Mouse (Mus musculus): ENCODE measurements around the gene Fyb2.

The Fyb2 gene

DNA sequence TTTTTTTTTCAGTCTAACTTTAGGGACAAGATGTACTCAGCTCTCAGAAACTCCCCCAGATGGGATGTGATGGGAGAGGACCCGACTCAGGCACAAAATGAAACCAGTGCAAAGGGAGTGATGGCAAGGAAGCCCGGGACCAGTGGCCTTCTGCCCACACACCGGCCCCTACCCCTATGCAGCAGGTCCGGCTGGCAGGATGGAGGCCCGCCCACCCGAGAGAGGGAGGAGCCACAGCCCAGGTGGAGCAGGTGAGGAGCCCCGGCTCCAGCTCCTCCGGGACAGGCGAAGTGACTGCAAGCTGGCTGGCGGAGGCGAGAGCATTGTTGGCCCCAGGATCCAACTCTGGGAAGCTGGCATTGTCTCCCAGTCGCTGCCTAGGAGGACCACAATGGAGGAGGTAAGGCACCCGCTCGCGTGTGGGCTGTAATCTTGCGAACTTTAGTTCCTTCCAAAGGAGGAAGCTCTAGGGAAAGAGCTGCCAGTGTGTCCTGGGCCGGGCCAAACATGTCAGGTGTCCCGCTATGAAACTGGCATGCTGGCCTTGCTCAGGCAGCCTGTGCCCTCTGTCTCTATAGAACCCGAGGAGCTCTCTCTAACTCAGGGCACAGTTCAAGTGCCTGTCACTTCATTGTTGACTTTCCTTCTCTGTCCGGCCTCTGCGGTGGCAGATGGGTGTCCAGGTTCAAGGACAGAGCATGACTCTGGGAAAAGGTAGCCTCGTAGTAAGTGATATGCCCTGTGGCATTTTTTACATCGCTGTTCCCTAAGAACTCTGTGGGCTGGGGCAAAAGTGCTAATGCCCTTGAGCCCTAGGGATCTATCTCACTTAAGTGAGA is at the start of gene Fyb2:
Gene Fyb2 (plus strand): TSS at position 166 of the 839 bp plus-strand sequence.
- DNase-seq = no peak

DNA sequence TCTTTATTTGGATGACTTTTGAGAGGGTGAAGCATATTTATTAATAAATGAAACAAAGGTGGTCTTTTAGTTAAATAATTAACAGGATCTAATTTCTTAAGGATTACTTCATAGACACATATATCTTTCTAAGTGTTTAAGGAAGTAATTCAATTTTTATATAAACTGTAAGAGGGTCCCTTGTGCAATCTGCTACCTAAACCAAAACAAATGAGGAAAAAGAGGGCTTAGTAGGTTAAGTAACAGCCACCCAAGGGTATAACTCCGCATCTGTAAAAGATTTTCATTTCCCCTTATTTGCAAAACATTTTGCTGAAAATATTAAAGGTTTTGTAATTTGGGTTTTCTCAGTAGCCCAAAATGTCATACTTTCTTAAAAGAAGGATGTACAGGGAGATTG is 48.9 kb upstream of the Fyb2 start:
- no peak for DNase-seq

DNA sequence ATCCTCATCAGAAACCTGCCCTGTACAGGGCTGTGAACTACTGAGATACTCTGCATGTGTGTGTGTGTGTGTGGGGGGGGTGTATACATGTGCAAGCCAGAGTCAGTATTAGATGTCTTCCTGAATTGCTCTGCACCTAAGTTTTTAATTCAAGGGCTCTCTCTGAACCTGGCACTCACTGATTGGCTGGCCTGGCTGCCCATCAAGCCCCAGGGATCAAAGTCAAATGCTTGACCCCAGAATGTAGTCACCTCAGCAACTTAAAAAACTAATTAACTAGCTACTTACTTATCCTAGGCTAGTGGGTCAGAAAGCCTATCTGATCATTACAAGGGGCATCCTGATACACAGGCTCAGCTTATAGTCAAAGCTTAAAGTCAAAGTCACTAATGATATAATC is 43.7 kb upstream of the Fyb2 start:
- DNase-seq = no peak

DNA sequence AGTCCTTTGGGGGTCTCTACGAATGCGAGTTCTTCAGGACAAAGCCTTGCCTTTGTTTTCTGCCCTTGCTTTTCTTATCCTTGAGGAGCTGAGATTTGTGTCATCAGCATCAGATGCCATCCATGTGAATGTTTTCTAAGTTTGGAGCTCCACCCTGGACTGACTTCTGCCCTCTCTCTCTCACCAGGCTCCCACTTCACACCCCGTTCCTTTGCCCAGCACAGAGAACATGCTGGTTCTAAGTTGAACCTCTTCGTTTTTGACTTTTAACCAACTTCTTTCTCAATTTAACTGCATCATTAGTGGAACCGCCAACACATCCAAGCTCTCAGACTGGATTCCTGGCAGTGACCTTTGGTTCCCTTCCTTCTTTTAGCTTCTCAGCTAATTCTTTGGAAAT is 43.1 kb upstream of the Fyb2 start:
- DNase-seq = no peak

DNA sequence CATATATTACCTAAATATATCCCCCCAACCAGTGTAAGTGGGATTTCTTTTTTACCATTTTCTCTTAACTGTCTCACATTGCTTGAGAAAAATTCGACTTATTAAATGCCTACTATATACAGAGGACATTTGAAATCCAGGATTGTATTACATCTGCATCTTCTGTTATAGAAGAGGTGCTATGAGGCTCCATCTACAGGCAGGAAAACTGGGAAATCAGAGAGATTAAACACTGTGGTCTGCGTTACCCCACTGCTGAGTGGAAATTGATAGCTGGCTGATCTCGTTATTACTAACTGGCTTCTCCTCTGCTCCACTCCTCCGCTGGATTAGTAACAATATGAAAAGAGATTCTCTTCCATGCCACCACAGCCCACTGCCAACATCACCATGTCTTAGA is 37.4 kb upstream of the Fyb2 start:
- no peak for DNase-seq

DNA sequence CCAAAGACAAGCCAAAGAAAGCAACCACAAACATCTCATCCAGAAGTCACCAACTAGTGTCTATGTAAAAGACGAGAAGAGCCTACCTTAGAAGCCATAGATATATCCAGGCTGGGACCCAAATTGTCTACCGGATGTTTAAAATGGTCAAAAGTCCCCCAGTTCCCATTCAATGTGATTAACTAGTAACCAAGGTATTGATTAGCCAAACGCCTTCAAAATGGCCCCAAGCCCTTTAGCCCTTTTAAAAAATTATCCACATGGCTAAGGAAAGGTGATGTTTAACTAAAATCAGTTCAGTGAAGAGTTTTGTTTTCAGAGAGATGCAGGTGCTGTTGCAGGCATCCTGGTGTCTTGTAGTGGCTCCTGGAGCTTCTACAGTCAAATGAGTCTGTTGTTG is 36.9 kb upstream of the Fyb2 start, which contains the start of gene C8a:
Gene C8a (minus strand): TSS at position 76 of the 400 bp plus-strand sequence.
- DNase-seq = no peak

DNA sequence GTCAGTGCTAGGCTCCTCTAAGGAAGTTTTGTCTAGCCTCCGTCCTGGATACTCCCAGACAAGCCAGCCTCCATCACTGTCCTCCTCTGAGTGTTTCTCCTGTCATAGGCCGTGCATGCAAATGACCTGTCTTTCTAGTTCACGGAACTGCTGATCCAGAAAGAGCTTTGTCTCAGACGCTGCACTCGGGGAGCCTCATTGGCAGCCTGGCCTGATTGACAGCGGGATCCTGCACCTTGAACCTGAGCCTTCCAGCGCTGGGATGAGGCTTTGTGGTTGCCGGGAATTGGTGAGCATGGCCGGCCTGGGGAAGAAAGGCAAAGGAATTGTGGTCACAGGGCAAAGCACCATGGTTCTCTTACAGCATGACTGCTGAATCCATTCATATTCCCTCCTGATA is 25.8 kb upstream of the Fyb2 start:
- DNase-seq = no peak

DNA sequence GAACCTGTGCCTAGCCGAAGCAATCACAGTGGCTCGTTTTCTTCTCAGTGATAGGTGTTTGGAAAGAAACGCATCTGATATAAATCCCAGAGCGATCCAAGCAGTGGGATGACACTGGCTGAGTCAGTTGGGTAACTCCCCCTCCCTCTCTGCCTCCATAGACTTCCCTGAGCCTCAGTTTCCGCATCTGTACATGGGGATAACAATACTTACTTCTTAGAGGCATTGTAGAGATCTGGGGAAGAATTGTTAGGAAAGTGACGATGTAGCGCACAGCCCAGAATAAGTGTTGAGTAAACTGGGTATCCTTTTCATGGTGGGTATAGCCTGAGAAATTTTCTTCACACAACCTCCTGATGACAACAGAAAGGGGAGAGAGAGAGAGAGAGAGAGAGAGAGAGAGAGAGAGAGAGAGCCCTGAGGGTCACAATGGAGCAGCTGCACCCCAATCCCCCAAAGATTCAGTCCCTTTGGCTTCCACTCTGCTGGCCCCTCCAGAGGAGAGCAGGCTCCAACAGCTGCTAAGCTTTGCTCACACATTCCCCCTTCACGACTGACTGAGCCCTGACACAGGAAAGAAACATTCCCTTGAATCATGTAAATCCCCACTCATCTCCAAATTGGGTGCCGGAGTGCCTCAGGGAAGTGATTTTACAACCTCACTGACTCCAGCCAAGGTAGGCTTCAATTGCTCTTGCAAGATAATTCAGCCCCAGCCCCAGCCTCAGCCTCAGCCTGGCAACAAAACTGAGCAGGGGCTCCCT is 24.6 kb upstream of the Fyb2 start:
- no peak for DNase-seq

DNA sequence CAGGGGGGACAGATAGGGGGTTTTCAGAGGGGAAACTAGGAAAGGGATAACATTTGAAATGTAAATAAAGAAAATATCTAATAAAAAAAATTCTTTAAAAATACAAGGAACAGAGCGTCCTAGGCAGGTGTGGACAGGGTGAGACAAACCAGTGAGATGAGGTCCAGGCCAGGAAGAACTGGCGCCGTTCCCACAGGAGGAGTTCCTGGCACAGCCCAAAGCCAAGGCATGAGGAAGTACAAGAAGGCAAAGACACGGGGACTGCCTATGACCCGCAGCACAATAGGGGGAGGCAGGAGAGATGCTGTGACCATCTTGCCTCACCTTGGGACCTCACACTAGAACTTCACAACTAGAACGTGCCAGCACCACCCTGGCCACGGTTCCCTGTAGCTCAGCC is 21.5 kb upstream of the Fyb2 start:
- no peak for DNase-seq

DNA sequence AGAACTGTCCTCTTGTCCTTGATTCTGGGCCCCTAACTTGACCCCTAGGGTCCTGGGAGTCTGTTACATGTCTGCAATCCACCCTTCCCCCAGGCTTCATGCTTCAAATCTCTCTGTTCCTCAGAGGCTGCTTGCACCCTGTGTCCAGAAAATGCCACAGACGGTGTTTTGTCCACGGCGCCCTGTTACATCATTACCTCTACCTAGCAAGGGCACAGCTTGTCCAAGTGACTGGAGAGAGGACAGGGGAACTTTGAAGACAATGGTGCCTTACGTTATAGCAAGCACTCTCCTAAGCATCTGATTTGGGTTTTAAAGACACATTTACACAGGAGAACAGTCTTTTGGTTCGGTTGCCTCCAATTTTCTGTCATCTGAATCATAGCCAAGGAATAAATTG is 19.7 kb upstream of the Fyb2 start:
- DNase-seq = no peak

DNA sequence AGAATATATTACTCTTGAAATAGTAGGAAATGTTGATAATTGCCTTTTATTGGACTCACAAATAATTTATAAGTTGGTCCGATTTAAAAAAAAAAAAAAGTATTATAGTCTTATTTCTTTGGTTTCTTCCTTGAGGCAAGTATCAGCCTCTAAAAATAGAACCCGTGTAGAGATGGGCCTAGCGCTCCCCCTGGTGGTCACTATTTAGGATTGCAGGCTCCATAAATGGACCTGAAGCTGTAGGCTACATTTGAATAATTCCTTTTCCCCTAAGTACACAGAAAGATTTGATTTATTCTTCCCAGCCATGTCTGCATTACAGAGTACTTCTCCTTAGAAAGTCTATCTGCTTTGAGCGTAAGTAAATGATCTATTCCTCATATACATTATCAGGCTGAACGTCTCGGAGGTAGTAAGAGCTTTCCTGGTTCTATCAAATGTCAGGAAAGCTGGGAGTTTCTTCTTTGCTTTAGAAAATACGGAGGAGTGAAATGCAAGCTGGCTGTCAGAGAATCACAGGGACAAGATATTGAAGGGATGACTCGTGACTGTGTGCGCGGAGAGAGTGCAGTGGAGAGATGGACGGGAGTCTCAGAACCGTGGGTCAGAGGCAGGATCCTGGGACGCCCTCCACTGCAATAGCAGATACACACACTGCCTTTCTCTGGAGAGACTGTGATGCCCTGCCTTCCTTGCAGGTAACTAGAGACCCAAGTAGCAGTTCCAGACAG is 19.1 kb upstream of the Fyb2 start:
- DNase-seq = peak; percentile 52

DNA sequence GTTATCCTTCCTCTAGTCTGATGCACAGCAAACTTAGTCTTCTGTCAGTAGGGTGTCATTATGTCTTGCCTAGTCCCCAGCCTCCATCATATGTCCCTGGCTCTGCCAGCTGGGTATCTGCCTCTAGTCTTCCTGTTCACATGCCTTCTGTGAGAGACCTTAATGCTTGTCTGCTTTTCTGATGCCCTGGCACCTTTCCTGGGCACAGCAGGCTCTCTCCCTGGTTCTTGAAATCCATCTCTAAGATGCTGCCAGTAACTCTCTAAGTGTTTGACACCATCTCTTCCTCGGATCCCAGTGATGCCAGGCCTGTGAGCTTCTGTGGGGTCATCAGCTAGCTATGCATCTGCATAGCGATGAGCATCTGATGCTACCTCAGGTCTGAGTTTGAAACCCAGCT is 10.4 kb upstream of the Fyb2 start:
- DNase-seq = no peak

DNA sequence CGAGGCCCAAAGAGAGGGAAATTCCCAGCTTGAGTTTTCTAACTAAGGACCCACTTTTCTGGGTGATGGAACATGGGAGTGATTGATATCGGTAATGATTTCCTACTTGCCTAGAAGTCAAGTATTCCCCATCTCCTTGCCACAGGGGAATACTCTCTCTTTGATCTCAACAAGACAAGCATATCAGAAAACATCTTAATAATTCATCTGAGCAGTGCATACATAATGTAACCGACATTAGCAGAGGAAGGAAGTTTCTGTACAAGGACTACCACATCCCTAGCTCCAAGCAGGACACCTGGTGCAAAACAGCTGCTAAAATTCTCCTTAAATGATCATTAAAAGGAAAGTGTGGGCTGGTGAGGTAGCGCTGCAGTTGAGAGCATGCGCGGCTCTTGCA is 8.2 kb upstream of the Fyb2 start:
- no peak for DNase-seq

DNA sequence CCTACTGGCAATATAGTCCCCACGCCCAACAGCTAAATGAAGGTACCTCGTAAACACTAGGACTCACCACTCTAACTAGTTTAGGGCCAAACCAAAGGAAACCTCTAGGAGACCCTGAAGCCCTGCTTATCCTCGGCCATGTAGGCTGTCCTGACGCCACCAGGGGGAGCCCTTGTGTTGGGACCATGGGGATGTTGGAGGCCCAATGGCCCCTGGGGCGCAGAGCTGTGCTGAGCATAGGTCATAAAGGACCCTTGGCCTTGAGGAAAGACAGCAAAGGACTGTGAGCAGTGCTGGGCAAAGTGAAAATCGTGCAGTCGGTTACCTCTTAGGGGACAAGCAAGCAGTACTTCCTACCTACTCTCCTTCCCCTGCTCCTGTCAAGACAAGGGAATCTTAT is 1.6 kb upstream of the Fyb2 start:
- peak; percentile 88 for DNase-seq

DNA sequence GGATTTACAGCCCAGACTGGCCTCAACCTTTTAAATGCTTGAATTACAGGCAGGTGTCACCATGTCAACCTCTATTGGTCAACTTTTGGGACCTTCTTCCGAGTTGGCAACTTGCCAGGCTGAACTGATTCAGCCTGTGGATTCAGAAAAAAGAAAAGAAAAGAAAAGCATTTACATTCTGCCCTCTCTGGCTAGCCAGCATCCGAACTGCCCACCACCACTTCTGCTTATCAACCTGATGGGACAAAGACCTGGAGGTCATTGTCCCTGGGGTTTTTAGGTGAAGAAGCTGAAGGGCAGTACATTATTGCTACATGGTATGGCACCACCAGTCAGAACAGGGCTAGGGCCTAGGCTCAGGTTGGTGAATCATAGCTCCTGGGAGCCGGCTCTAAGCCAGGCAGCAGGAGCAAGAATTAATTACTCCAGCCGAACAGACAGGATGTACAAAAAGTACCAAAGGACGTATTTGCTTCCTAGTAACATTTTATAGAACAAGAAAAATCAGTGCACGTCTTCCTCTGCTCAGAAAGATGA is 1.5 kb downstream of the Fyb2 start:
- no peak for DNase-seq

DNA sequence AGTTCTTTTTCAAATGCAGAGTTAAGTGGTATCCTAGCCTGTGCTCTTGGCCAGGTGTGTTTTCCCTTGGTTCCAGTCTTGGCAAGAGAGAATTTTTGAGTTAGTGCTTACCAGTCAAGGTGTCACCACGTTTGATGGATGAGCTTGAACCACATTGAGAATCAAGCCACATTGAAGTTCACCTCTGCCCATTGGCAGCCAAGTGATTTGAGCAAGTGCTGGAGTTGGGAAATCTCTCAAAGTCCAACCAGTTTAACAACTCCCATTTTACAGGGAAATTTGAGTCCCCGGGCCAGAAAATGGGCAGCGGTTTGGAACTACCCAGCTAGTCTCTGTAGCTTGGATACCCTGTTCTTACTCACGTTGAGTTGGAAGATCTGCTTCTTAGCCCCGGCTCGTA is 4.8 kb downstream of the Fyb2 start:
- DNase-seq = no peak

DNA sequence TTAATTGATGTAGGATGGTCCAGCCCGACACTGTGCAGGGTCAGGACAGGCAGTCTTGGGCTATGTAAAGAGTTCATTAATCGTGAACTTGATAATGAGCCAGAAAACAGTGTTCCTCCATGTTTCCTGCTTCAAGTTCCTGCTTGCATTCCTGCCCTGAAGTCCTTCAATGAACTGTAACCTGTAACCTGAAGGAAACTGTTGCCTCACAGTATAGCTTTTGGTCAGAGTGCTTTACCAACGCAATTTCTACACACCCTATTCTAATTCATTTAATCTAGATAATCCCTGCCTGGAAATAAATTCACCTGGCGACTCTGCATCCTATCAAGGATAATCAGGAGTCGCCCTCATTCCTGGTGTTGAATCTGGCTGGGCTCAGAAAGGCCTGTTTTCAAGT is 12.1 kb downstream of the Fyb2 start:
- no peak for DNase-seq

DNA sequence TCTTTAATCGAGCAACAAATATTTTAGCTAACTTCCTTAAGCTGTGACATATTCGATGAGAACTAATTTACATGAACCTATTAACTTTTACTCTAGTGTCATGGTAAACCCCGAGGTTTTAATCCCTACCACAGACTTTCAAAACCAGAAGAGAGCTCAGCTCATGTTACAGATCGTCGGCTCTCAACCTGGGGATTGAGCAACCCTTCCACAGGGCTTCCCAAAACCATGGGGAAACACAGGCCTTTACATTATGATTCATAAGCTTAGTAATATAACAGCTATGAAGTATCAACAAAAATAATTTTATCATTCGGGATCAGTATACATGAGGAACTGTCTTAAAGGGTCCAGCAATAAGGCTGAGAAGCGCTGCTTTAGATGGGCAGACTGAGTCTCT is 15.9 kb downstream of the Fyb2 start:
- DNase-seq = no peak

DNA sequence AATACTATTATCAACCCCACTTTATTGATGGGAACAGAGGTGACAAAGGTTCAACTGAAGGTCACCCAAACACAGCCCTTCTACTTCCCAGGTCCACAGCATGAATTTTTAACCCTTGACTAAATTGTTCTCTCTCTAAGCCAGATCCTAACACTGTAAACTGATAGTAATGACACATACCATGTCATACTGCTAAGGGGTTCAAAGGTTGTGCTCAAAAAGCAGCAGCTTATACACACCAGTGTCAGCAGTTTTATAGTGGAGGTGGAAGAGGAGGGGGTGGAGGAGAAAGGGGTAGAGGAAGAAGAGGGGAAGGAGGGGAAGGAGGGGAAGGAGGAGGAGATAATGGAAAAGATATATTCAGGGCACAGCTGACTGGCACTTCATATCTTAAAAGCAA is 20.4 kb downstream of the Fyb2 start:
- no peak for DNase-seq

DNA sequence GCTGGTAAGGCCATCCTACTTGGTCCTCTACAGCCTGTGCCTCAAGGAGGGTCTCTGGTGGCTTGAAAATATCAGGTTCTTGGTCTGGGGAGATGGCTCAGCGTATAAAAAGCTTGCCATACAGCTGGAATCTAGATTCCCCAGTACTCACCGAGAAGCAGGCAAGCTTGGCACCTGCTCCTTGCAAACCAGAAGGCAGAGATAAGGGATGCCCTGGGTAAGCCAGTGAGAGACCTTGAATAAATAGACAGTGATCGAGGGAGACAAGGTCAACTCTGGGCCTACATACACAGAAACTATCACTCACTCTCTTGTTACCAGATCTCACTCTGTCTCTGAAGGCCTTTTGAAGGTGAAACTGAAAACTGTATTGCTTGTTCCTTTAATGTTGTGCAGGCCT is 21.7 kb downstream of the Fyb2 start:
- DNase-seq = no peak

DNA sequence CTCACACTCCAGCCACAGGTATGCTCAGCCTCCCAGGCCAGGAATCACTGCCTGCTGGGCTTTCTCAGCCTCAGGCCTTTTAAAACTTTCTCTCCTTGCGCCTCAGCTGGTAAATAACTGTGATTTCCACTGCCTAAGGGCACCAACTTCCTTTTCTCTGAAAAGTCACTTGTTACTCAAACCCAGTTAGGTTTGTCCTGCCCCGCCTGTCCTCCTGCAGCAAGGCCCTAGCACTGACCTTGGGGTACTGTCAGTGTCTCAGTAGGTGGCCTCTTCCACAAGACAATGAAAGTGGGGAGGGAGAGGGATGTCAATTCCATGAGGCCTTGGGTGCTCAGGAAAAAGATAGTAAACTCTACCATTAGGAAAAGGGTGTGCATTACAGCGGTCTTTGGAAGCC is 22.2 kb downstream of the Fyb2 start:
- DNase-seq = no peak

DNA sequence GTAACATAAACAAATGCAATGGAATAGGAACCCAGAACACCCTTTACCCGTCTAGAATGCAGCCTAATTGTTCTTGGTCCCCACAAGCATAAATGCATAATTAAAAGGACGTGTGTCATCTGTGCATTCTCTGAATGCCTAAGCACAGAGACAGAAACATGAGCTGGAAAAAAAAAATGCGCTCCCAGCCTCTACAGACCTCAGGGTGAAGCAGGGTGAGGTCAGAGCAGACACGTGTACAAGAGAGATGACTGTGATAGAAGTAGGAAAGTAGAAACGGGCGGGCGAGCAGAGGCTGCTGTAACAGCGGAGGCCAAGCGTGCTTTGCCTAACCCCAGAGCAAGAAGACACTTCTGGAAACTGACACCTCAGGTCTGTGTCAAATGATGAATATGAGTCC is 22.8 kb downstream of the Fyb2 start:
- DNase-seq = no peak

DNA sequence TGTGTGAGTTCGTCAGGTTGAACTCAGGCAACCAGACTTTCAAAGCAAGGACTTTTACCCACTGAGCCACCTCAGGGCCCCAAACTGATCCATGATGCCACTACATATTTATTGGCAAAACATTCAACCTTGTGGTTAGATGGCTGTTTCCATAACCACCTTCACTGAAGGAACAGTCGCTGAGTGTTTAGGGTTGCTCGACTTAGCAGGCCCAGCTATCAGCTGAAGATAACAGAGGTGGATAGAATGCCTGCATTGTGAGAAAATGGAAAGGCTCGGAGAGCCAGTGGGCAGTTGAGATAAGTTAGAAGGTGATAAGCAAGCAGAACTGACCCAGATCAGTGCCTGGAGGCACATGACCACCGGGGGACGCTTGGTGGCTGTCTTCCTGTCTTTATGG is 26.3 kb downstream of the Fyb2 start:
- DNase-seq = no peak

DNA sequence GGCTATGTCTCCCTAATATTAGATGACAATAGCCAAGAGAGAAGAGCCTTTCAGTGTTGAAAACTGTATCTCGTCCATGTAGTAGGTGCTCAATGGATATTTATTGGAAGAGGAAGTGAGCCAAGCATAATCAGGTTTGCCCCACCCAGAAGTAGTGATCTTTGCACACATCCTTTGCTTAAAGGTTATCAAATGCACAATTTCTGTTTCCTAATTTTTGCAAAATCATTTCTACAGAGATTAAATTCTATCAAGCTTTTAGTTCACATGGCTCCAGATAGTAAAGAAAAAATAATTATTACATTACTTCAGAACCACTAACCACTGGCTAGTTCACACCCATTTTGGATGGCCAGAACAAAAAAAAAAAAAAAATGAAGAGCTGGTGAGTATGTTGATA is 28.6 kb downstream of the Fyb2 start:
- DNase-seq = no peak

Data from embryo, embryonic 11 days (tissue).